ENCODE assay signal across 8 mouse cellular contexts in genomic region chr8:122697181-122697581, GRCm38 (mm10). TPM values are rescaled to one million over a fixed set of nuclear protein-coding genes. Genes with fewer than 3 reads are reported as not detected.
DNase-seq lines count a peak whose midpoint lies in the region; TF ChIP-seq lines count a peak whose summit lies in the region.

No protein-coding gene starts in this region.

- no peaks in the 10 kb centered on the region for H3K36me3 ChIP-seq in limb, embryonic 10.5 days

- peaks cover 35% of the 10 kb centered on the region for H3K27me3 ChIP-seq in limb, embryonic 10.5 days (ENCODE audit: low read depth, poor library complexity, severe bottlenecking)

- no peak overlapping the region for H3K27ac ChIP-seq in cortical plate, adult 2 months (ENCODE audit: insufficient read depth, low read length)
- H3K27ac ChIP-seq in limb, embryonic 10.5 days, result no peak overlapping the region

- DNase-seq in gastrocnemius, adult 18-20 months (ENCODE audit: low spot score), result peak; percentile 51
- no peak for DNase-seq in gastrocnemius, adult 8-10 months (ENCODE audit: low spot score in 2 of 2)
- peak; percentile 78 to 79 for DNase-seq in spleen, postnatal 10 days (ENCODE audit: low spot score in 2 of 2)
- DNase-seq in spleen, adult 12 weeks (ENCODE audit: low spot score), result no peak
- no peak for DNase-seq in limb, embryonic 10.5 days (ENCODE audit: low spot score)
- peak; percentile 59 to 65 for DNase-seq in thymus, postnatal 36 days
- DNase-seq in embryo, embryonic 10.5 days (ENCODE audit: low spot score), result no peak

- no peak for TF ChIP-seq POLR2A in cortical plate, adult 2 months (IDR thresholded peaks at IDR 0.05; ENCODE audit: extremely low read depth, insufficient read depth, low read length)

- TF ChIP-seq CTCF in cortical plate, adult 2 months (IDR thresholded peaks at IDR 0.05; ENCODE audit: extremely low read depth, insufficient read depth, low read length), result peak; percentile 62

- WGBS in limb, embryonic 10.5 days, result 82% methylated on average over 3 of the region's 3 CpGs

- H3K9me3 ChIP-seq in limb, embryonic 10.5 days (replicated peaks), result no peaks in the 10 kb centered on the region

- peaks cover 2% of the 10 kb centered on the region; the same call in 1 of the 2 replicates for H3K4me1 ChIP-seq in cortical plate, adult 2 months (ENCODE audit: control insufficient read depth, insufficient read depth, low read length)
- peaks cover 75% of the 10 kb centered on the region for H3K4me1 ChIP-seq in limb, embryonic 10.5 days

- H3K4me3 ChIP-seq in cortical plate, adult 2 months (ENCODE audit: insufficient read depth, low read length), result no peak overlapping the region
- H3K4me3 ChIP-seq in limb, embryonic 10.5 days, result 0 out of 2 replicates have a peak overlapping the region, but pooled peaks have one; percentile 6

RNA-seq across cellular contexts. Expression of gene Cbfa2t3, which starts 1.7 kb away (rescaled TPM):
- total RNA-seq in gastrocnemius, adult 18-20 months (2021), result 10 to 100 TPM; 16.1 to 25.9 TPM
- total RNA-seq in gastrocnemius, adult 8-10 months (2022), result 10 to 100 TPM; 12.3 to 22.0 (median 17.2) TPM
- 8.6 and 9.1 TPM in 2 replicates for polyA plus RNA-seq in cortical plate, adult 2 months (2012; rRNA removed)
- 2.0 and 2.8 TPM in 2 replicates for polyA plus RNA-seq in limb, embryonic 10.5 days (2016; fragmentation: Nextera tagmentation; extraction: Ambion mirVana)

Comparison
In these comparisons a context has a peak if more than half of its experiments do, and no peak if none do; other contexts are left out.
1. DNase-seq: peak in gastrocnemius, adult 18-20 months (single experiment), spleen, postnatal 10 days (2 of 2) and thymus, postnatal 36 days (2 of 2); none in gastrocnemius, adult 8-10 months (0 of 2), spleen, adult 12 weeks (single experiment), limb, embryonic 10.5 days (single experiment) and embryo, embryonic 10.5 days (single experiment).